Mouse (Mus musculus) forebrain, postnatal 0 days (tissue): ENCODE data around the gene Ddx28. TPM values are rescaled to one million over a fixed set of nuclear protein-coding genes. Genes with fewer than 3 reads are reported as not detected.
"Not testable (repeated sequence)": the region's sequence is repeated elsewhere in the genome, so short reads cannot be mapped to it uniquely, and the experiment has no call there.

Experiments used
- ATAC-seq: fragments of 200-750 bp; cut with Nextera tagmentation; 2 replicates; pipeline ENCODE4 v1.8.0; 2017; ENCODE audit warnings: mild to moderate bottlenecking, moderate library complexity
- DNase-seq: peaks from one replicate; pipeline ENCODE4 v3.0.0-alpha.2; 2015
- H3K27ac ChIP-seq: fragments of 300-500 bp; sonication (generic); 2 replicates; pipeline ENCODE4 v1.5.1; 2014; ENCODE audit warnings: low read depth, mild to moderate bottlenecking, antibody characterized with exemption, low read length, moderate library complexity, mixed read lengths
- H3K27me3 ChIP-seq: fragments of 300-500 bp; sonication (generic); 2 replicates; pipeline ENCODE4 v1.6.1; 2014; ENCODE audit warnings: mild to moderate bottlenecking, low read length, mixed read lengths; ENCODE audit not compliant: insufficient read depth
- H3K36me3 ChIP-seq: fragments of 300-500 bp; sonication (generic); 2 replicates; pipeline ENCODE4 v1.6.1; 2014; ENCODE audit warnings: mild to moderate bottlenecking, moderate library complexity; ENCODE audit not compliant: insufficient read depth
- H3K4me1 ChIP-seq: fragments of 300-500 bp; sonication (generic); 2 replicates; pipeline ENCODE4 v1.6.1; 2014; ENCODE audit warnings: antibody characterized with exemption; ENCODE audit not compliant: insufficient read depth
- H3K4me2 ChIP-seq: fragments of 300-500 bp; sonication (generic); 2 replicates; pipeline ENCODE4 v1.6.1; 2014; ENCODE audit warnings: low read depth, mild to moderate bottlenecking, moderate library complexity
- H3K4me3 ChIP-seq: fragments of 300-500 bp; sonication (generic); 2 replicates; pipeline ENCODE4 v1.5.1; 2014; ENCODE audit warnings: low read depth, low read length, mixed read lengths
- H3K9ac ChIP-seq: fragments of 300-500 bp; sonication (generic); 2 replicates; pipeline ENCODE4 v1.6.1; 2014; ENCODE audit warnings: mild to moderate bottlenecking
- H3K9me3 ChIP-seq: fragments of 300-500 bp; sonication (generic); 2 replicates; pipeline ENCODE4 v1.6.1; 2016; ENCODE audit warnings: low read length
- CTCF ChIP-seq: sonication (generic); IDR thresholded peaks from 2 replicates; pipeline ENCODE4 v1.5.1; 2016; ENCODE audit warnings: antibody characterized with exemption, control low read depth, low read depth
- WGBS: fragments of 180-500 bp; shearing (Covaris S2); extraction: QIAGEN DNeasy Blood & Tissue Kit; methylation state at CpG from one replicate; pipeline ENCODE4 v1.1.7; 2014; 5-methylcytosine and 5-hydroxymethylcytosine counted together
- polyA plus RNA-seq: library from polyadenylated mRNA; unstranded; fragments of >200 nt; fragmentation: Nextera tagmentation; extraction: Ambion mirVana; gene quantifications from 2 replicates; pipeline ENCODE4 v1.2.1, GENCODE M21; 2015
- total RNA-seq: library from RNA; depleted of rRNA; stranded (reverse); fragments of >200 nt; gene quantifications from 2 replicates; pipeline ENCODE4 v1.2.3, GENCODE M21; 2014

The Ddx28 gene
- total and polyA plus RNA-seq, 2 experiments from 2014 or later: 23.7 to 33.8 TPM

GRCm38 (mm10) chr8:106043055-106043454 lies 31.4 kb upstream of the Ddx28 start:
- H3K27me3 ChIP-seq: no peaks in the 10 kb centered on the region
- H3K4me2 ChIP-seq: no peak overlapping the region
- H3K36me3 ChIP-seq: peaks cover 22% of the 10 kb centered on the region
- H3K4me1 ChIP-seq: no peaks in the 10 kb centered on the region
- H3K27ac ChIP-seq: no peak overlapping the region
- DNase-seq: no peak
- H3K9ac ChIP-seq: no peak overlapping the region
- no peak for ATAC-seq
- no peak overlapping the region for H3K4me3 ChIP-seq
- TF ChIP-seq CTCF: no peak
- 81% methylated on average over 2 of the region's 2 CpGs for WGBS
- no peaks in the 10 kb centered on the region for H3K9me3 ChIP-seq

GRCm38 (mm10) chr8:106040218-106040617 lies 28.5 kb upstream of the Ddx28 start:
- peaks cover 20% of the 10 kb centered on the region for H3K36me3 ChIP-seq
- no peaks in the 10 kb centered on the region for H3K27me3 ChIP-seq
- H3K9me3 ChIP-seq: no peaks in the 10 kb centered on the region
- ATAC-seq (no peak), DNase-seq (no peak)
- H3K9ac ChIP-seq: no peak overlapping the region
- 82% methylated on average over 4 of the region's 4 CpGs for WGBS
- H3K4me3 ChIP-seq: no peak overlapping the region
- no peaks in the 10 kb centered on the region for H3K4me1 ChIP-seq
- TF ChIP-seq CTCF: no peak
- no peak overlapping the region for H3K27ac ChIP-seq
- H3K4me2 ChIP-seq: no peak overlapping the region

- Histone ChIP-seq H3K4me1 (no peaks in the 10 kb centered on the region), H3K4me3 (no peak overlapping the region), H3K9ac (no peak overlapping the region), H3K27me3 (no peaks in the 10 kb centered on the region), H3K4me2 (no peak overlapping the region), H3K27ac (no peak overlapping the region), H3K9me3 (no peaks in the 10 kb centered on the region), H3K36me3 (peaks cover 15% of the 10 kb centered on the region)
- DNase-seq (no peak), ATAC-seq (no peak)
- 83% methylated on average over 4 of the region's 4 CpGs for WGBS
- TF ChIP-seq CTCF: no peak
Measured at GRCm38 (mm10) chr8:106039605-106040004, 27.9 kb upstream of the Ddx28 start.

- no peak for TF ChIP-seq CTCF
- H3K4me1 ChIP-seq: no peaks in the 10 kb centered on the region
- no peak for ATAC-seq
- H3K4me3 ChIP-seq: no peak overlapping the region
- no peak overlapping the region for H3K4me2 ChIP-seq
- H3K9ac ChIP-seq: no peak overlapping the region
- H3K27ac ChIP-seq: no peak overlapping the region
- WGBS: 91% methylated on average over 10 of the region's 10 CpGs
- no peaks in the 10 kb centered on the region for H3K9me3 ChIP-seq
- H3K27me3 ChIP-seq: no peaks in the 10 kb centered on the region
- peaks cover 15% of the 10 kb centered on the region for H3K36me3 ChIP-seq
- no peak for DNase-seq
Measured at GRCm38 (mm10) chr8:106038721-106039120, 27.0 kb upstream of the Ddx28 start.

GRCm38 (mm10) chr8:106022483-106022882 lies 10.8 kb upstream of the Ddx28 start:
- Histone ChIP-seq H3K9ac (no peak overlapping the region), H3K27ac (no peak overlapping the region), H3K27me3 (no peaks in the 10 kb centered on the region), H3K4me1 (no peaks in the 10 kb centered on the region), H3K4me3 (no peak overlapping the region), H3K36me3 (peaks cover 25% of the 10 kb centered on the region), H3K9me3 (no peaks in the 10 kb centered on the region), H3K4me2 (no peak overlapping the region)
- DNase-seq: peak; percentile 89
- TF ChIP-seq CTCF: peak; percentile 95
- peak; percentile 71 for ATAC-seq

- H3K9ac ChIP-seq: no peak overlapping the region
- TF ChIP-seq CTCF: no peak
- H3K36me3 ChIP-seq: peaks cover 16% of the 10 kb centered on the region
- H3K27ac ChIP-seq: no peak overlapping the region
- DNase-seq (no peak), ATAC-seq (no peak)
- H3K4me1 ChIP-seq: no peaks in the 10 kb centered on the region
- H3K9me3 ChIP-seq: no peaks in the 10 kb centered on the region
- H3K4me3 ChIP-seq: no peak overlapping the region
- H3K4me2 ChIP-seq: no peak overlapping the region
- 92% methylated on average over 3 of the region's 3 CpGs for WGBS
- no peaks in the 10 kb centered on the region for H3K27me3 ChIP-seq
Measured at GRCm38 (mm10) chr8:106018039-106018438, 6.4 kb upstream of the Ddx28 start.

- no peak for DNase-seq
- H3K4me1 ChIP-seq: no peaks in the 10 kb centered on the region
Measured at GRCm38 (mm10) chr8:106017130-106017529, 5.4 kb upstream of the Ddx28 start.

GRCm38 (mm10) chr8:106016284-106016683 lies 4.6 kb upstream of the Ddx28 start:
- Histone ChIP-seq H3K4me1 (no peaks in the 10 kb centered on the region), H3K9me3 (no peaks in the 10 kb centered on the region), H3K36me3 (peaks cover 16% of the 10 kb centered on the region), H3K9ac (no peak overlapping the region), H3K4me2 (no peak overlapping the region), H3K27me3 (no peaks in the 10 kb centered on the region), H3K4me3 (no peak overlapping the region), H3K27ac (no peak overlapping the region)
- 92% methylated on average over 6 of the region's 6 CpGs for WGBS
- no peak for TF ChIP-seq CTCF
- ATAC-seq (no peak), DNase-seq (no peak)

More at GRCm38 (mm10) chr8:106017130-106017529, 5.4 kb upstream of the Ddx28 start:
- no peak for TF ChIP-seq CTCF
- H3K36me3 ChIP-seq: peaks cover 16% of the 10 kb centered on the region
- 92% methylated on average over 7 of the region's 7 CpGs for whole genome bisulfite sequencing
- no peak overlapping the region for H3K4me3 ChIP-seq
- H3K9me3 ChIP-seq: no peaks in the 10 kb centered on the region
- no peak for ATAC-seq
- no peak overlapping the region for H3K9ac ChIP-seq
- H3K27ac ChIP-seq: no peak overlapping the region
- no peaks in the 10 kb centered on the region for H3K27me3 ChIP-seq
- H3K4me2 ChIP-seq: no peak overlapping the region

GRCm38 (mm10) chr8:106012203-106012602 lies 521 bp upstream of the Ddx28 start:
- not testable (repeated sequence) for H3K9me3 ChIP-seq, H3K27me3 ChIP-seq, H3K27ac ChIP-seq, DNase-seq, H3K9ac ChIP-seq, ATAC-seq, H3K36me3 ChIP-seq
- peaks cover 11% of the 10 kb centered on the region for H3K4me1 ChIP-seq
- WGBS: 85% methylated on average over 8 of the region's 8 CpGs
- H3K4me3 ChIP-seq: peak overlapping the region; percentile 92; the same call in 1 of the 2 replicates
- H3K4me2 ChIP-seq: peak overlapping the region; percentile 95
